Mouse (Mus musculus) CD4-positive, CD25-positive, alpha-beta regulatory T cell, adult 2 months (primary cell): ENCODE measurements around the gene Osgep.
"Not testable (repeated sequence)": the region's sequence is repeated elsewhere in the genome, so short reads cannot be mapped to it uniquely, and the experiment has no call there.

Experiments used
- DNase-seq: peaks from one replicate; pipeline ENCODE4 v3.0.0-alpha.2; 2012; ENCODE audit warnings: low read depth, low spot score

Gene Osgep

GRCm38 (mm10) chr14:50924281-50925064, at the start of gene Osgep, which contains the start of gene Apex1:
Gene Osgep (minus strand): TSS chr14:50924893.
Gene Apex1 (plus strand): TSS chr14:50924968.
- DNase-seq = peak; percentile 99

- no peak for DNase-seq
Measured at GRCm38 (mm10) chr14:50973700-50974099, 49.0 kb upstream of the Osgep start.

DNA sequence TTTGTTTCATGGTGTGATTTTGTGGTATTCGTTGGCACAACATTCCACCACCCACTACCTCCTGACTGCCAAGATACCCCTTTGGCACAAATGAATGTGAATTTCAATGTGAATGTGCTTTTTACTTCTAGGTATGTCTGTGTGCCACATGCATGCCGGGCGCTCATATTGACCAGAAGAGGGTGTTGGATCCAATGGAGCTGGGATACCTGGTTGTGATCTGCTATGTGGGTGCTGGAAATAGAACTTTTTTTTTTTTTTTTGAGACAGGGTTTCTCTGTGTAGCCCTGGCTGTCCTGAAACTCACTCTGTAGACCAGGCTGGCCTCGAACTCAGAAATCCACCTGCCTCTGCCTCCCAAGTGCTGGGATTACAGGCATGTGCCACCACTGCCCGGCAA, 48.4 kb upstream of the Osgep start:
- not testable (repeated sequence) for DNase-seq

DNA sequence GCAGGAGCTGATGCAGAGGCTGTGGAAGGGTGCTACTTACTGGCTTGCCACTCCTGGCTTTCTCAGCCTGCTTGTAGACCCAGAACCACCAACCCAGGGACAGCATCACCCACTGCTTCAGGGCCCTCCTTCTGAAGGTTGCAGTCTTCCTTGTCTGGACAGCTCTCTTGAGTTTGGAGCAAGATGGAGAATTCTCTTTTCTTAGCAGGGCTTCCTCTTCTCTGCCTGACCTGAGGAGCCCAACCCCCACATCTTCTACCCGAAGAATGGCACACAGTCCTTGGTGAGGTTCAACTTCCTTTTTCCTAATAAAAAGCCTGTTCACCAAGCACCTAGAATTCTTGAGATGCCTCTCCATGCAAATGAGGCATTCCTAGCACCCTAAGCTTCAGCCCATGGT, 46.1 kb upstream of the Osgep start:
- no peak for DNase-seq

GRCm38 (mm10) chr14:50969558-50970544, 45.2 kb upstream of the Osgep start:
- no peak for DNase-seq

DNA sequence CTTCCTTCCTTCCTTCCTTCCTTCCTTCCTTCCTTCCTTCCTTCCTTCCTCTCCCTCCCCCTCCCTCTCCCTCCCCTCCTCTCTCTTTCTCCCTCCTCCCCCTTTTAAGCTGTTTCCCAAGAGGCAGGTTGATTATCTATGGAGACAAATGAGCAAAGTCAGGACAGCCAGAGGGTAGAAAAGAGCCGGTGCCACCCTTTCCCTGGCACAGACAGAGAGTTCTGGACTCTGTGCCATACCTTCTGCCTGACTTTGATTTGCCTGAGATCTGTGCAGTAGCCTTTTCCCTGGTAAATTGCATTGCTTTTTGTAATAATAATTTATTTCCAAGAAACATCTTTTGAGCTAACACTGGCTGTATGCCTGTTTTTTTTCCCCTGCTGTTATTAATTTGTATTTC, 44.3 kb upstream of the Osgep start:
- no peak for DNase-seq

DNA sequence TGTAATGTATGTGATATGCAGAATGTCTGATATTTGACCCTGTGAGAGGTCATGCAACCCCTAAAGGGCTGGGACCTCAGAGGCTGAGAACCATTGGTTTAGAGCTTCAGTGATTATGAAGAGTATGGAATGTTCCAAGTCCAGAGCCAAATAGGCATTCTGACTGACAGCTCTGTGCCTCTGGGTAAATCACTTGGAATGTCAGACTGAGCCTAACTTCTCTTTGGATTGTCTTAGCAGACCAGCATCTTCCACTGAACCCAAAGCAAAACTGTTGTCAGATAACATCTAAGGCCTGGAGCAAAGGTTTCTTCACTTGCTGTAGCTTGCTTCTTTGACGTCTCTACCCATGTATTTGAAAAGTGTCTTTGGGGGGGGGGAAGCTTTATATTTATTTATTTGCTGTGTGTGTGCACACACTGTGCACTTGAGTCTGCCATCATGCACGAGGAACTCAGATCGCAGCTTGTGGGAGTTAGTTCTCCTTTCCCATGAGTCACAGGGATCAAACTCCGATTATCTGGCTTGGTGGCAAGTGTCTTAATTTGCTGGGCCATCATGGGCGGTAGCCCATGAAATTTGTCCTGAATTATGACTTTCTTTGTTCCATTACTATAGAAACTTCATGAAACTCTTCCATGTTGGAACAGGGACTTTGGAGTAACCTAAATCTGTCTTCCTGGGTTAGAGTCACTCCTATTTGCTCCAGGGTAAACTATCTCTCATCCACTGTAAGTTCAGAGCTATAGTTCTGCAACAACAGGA, 43.7 kb upstream of the Osgep start:
- DNase-seq = no peak

DNA sequence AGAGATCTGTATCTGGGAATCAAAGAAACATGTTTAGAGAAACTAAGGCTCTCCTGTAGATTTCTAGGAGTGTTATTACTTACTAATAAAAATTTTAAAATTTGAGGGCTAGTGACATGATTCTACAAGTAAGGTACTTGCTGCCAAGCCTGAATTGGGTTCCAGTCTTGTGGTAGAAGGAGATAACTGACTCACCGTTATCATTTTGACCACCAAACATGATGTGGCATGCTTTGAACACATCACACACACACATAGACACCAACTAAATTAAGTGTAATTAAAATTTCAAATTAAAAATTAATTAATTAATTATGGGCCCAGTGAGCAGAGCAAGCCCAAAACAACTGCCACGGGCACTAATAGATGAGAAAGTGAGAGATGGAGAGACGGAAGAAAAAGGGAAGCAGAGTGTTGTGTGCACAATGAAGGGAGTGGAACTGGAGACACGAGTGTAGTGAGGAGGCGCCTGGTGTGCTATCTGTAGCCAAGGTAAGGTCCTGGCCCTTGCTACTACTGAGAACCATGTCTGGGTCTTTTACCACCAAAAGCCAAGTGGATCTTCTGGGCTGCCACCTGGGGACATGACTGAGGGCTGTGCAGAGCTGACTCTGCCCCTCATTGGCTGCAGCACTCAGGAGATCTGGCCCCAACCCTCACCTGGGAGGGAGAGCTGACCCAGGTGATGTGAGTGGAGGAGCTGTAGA, 33.7 kb upstream of the Osgep start:
- not testable (repeated sequence) for DNase-seq

DNA sequence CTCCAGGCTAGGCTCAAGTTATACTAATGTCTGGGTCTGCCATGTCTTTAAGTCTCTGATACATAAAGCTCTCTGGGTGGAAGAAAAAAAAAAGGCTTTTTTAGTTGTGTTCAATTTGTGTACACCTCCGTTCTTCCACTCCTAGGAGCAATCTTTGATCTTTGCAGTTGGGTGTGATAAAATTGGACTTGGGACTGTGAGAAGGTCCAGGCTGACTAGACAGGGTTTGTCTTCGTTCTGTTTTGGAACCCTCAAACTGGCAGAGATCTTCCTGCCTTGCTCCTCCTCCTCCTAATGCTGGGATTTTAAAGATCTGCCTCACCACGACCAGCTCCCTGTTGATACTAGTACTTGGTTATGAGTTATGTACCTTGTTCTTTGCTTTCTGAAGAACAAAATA, 32.5 kb upstream of the Osgep start:
- DNase-seq = not testable (repeated sequence)

- DNase-seq = not testable (repeated sequence)
Measured at GRCm38 (mm10) chr14:50956724-50957123, 32.0 kb upstream of the Osgep start.

DNA sequence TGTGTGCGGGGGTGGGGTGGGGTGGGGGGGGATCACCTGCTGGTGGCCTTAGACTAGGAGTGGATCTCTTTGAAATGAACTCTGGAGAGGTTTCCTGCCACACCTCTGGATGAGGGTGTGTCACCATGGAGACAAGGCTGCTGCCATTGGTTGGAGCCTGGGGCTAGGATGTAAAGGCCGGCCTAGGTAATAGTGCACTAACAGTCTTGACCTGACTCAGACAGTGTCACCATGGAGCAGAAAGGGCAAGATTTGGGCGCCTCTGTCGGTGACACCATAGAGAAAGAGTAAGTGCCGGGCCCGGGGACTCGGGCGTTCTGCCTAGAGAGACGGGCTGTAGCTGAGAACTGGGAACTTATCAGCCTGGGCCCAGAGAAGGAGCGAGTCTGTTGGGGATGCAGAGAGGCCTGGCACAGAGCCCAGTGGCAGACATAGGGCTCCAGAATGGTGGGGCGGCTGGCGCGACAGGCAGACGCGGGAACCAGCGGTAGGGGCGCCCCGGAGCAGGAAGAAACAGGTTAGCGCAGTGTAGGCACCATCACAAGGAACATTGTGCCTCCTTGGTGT, 31.3 kb upstream of the Osgep start, which contains the start of gene Pnp2:
Gene Pnp2, plus strand, starts transcription at position 51 of the 567 bp plus-strand sequence.
- peak; percentile 59 for DNase-seq

DNA sequence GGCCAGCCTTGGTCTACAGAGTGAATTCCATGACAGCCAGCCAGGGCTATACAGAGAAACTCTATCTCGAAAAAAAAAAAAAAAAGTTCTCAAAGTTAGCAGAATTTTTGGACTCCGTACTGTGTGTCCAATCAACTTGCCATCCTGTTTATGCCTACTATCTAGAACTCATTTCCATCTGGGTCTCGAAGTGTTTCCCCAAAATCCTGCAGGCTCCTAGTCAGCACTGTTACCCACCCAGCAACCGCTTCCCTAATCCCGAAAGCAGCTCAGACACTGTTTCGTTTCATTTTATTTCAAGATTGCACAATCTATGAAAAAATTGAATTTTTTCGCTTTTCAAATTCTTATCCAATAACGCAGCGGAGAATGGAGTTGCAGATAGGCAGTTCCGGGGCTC, 30.8 kb upstream of the Osgep start:
- DNase-seq = no peak

DNA sequence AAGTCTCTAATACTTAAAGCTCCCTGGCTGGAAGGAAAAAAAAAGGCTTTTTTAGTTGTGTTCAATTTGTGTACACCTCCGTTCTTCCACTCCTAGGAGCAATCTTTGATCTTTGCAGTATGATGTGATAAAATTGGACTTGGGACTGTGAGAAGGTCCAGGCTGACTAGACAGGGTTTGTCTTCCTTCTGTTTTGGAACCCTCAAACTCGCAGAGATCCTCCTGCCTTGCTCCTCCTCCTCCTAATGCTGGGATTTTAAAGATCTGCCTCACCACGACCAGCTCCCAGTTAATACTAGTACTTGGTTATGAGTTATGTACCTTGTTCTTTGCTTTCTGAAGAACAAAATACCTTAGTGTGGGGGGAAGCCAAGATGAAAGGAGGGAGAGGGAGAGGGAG, 20.8 kb upstream of the Osgep start:
- not testable (repeated sequence) for DNase-seq

DNA sequence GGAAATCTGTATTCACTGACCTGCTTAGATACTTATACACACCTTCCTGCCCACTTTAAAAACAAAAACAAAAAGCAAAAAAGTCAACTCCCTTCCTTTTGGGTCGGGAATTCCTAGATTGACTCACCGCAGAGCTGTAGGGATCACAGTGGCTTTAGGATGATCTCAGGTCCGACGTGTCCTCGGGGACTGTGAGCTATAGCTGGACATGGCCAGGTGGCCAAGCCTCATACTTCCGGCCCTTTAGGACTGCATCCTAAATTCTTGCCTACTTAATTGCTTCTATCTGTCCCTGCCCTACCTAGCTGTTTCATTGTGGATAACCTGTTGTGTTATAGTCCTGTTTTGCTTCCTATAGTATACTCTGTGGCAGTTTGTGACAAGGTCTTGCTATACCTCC, 20.4 kb upstream of the Osgep start:
- DNase-seq = not testable (repeated sequence)

GRCm38 (mm10) chr14:50944668-50945033, 20.0 kb upstream of the Osgep start:
- DNase-seq = peak; percentile 81

GRCm38 (mm10) chr14:50943932-50944667, 19.4 kb upstream of the Osgep start, which contains the start of gene Gm49342:
Gene Gm49342 (plus strand): TSS chr14:50944517.
- DNase-seq = peak; percentile 90

DNA sequence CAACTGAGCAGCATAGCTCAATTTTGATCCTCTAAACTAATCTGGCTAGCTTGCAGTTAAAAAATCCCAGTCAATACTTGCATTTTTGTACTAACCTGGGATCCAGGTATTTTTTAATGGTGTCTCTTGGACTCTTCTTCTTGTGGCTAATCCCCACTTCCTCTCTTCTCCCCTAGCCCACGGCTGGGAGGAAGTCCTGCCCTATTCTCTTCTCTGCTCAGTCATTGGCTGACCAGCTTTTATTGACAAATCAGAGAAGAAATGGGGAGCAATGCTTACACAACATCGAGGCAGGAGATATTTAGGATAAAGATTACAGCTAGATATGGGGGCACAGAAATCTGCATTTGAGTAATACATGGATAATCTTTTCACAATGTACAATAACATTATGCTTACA, 14.2 kb upstream of the Osgep start:
- DNase-seq = peak; percentile 50

GRCm38 (mm10) chr14:50938119-50938908, 13.6 kb upstream of the Osgep start:
- DNase-seq = no peak

- no peak for DNase-seq
Measured at GRCm38 (mm10) chr14:50936649-50937048, 12.0 kb upstream of the Osgep start.
